Mouse (Mus musculus) c-Kit-positive CD71-positive TER-119-positive erythroid progenitor cells, embryonic 14.5 days (primary cell): ENCODE data around the gene Fam198a.
A peak's percentile ranks its signal among the peaks of the same experiment; 100 is the strongest.

Source experiments
- DNase-seq: peaks from one replicate; pipeline ENCODE4 v3.0.0-alpha.2; 2013; ENCODE audit warnings: low spot score

Fam198a gene

DNA sequence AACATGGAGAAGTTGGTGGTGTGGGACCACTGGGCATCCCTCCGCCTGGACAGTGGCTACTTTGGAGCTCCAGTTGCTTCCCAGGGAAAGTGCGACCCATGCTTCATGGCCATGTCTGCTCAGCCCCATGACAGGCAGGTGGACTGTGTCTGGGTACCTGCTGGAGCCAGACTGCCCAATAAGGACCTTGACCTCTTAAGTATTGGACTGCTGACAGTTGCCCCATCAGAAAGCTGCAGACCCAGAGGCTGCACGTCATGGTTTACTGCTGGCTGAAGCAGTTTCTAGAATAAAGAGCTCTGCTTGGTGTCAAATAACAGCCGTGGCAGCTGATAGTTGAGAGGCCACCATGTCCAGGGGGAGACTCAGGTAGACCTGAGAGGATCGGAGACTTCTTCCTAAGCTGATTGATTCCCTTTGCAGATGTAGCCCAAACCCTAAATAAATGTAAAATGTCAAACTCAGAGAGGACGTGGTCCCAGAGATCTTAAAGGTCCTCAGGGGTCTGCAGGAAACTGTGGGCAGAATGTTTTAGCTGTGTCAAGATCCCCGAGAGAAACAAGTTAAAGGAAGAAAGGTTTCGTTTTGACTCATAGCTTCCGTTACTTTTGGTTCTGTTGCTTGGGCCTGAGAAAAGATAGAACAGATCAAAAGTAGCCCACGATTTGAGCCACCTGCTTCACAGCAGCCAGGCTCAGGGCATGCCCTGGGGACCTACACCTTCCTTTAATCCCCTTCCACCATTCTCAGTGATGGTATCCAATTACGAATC is 24.0 kb upstream of the Fam198a start:
- no peak for DNase-seq

DNA sequence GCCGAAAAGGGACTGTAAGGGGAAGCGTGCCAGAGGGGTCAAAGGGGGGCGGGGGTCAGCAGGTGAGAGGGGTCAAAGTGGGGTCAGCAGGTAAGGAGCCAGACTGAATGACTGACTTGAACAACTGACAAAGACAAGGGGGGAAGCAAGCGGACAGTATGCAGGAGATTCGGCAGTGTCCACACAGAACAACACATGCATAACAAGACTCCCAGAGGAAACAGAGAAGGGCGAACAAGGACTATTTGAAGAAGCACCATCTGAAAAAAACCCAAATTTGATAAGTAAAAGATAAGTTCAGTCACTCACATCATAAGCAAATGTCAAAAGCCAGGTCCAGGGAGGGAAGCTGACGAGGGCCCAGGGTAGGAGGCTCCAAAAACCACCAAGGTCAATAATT is 23.1 kb upstream of the Fam198a start:
- DNase-seq: no peak

DNA sequence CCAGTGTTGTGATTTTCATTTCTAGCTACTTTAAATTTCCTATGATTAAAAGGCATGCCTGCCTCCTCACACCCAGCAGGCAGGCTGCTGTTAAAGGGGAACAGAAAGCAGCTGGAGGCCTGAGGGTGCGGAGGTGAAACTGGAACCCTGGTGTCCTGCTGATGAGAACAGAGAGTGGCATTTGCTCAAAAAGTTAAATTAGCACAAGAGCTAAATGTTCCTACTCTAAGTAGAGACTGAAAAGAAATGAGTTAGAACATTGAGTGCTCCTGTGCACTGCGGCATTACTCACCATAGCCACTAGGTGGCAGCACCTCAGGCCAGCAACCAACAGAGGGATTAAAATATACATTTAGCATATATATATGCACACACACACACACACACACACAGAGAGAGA is 22.3 kb upstream of the Fam198a start:
- DNase-seq: peak; percentile 48

DNA sequence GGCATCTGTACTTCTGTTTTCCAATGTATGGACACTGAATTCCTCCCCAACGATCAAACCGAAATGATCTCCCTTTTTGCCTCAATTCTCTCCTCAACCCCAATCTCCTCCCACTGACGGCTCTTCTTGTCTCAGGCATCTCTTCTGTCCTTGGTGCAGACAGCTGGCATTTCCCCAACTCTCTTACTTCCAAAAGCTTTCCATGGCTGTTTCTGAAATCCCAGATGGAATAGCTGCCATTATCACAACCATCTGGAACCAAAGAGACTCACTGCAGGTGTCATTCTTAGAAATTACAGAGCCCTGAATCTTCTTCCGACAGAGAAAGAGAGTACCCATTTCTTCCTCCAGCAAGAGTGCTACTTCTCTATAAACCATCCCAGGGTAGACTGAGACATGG is 15.9 kb upstream of the Fam198a start:
- DNase-seq: no peak

DNA sequence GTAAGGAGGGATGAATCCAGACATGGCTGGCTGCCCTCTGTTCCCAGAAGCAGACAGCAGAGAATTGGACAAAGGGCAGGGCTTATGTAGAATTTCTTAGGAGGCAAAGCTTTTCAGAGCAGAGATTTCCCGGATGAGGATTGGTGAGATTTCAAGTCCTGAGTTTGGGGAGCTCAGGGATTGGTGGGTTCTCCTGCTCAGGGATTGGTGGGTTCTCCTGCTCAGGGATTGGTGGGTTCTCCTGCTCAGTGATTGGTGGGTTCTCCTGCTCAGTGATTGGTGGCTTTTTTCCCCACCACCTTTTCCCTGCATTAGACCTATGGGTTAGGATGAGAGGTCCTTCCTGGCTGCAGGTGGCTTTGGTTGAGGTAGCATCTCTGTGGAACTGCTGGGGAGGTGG is 13.8 kb upstream of the Fam198a start:
- no peak for DNase-seq

DNA sequence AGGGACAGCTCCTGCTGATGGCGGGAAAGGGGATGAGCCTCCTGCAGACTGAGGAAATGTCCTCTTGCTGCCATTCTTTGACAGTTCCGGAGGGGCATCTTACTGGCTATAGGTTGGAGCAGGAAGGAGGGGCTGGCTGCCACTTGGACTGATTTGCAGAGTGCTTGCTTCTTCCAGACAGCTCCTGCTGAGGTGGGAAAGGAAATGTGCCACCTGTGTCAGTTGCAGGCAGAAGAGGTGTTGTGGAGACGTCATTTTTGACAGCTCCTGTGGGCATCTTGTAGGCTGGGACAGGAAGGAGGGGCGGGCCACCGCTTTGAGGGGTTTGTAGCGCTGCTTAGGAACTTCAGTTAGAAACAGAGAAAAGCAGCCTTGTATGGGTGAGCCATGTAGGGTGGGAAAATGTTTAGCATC is 13.3 kb upstream of the Fam198a start:
- no peak for DNase-seq

DNA sequence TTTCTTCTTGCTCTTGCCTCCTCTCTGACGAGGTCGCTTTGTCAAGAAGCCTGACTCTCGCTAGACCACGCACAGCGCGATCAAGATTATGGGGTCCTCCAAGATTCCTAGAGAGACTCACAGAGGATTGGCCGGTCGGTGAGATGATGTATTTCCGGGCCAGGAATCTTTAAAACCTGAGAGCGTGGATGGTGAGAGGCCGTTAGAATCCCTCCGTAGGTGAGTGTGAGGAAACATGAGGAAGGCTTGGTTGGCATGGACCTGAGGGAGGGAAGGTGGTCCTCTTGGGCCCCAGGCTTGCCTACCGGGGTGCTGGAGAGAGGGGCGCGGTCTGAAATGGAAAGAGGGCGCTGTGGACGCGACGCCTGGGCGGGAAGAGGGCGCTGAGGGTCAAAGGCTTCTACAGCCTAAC is 12.8 kb upstream of the Fam198a start:
- DNase-seq: peak; percentile 44

DNA sequence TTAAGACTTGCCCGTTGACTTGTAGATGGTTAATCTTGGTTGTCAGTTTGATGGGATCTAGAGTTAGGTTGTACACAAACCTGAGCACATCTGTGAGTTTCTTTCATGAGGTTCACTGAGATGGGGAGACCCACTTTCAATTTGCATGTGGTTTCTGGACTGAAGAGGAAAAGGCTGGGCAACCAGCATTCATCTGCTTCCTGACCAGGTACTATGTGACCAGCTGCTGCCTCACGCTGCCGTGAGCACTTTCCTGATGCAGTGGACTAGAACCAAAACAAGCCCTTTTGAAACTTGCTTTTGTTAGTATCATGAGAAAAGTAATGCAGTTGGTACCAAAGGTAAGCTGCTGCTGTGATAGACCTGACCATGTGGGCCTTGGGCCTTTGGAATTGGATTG is 7.8 kb upstream of the Fam198a start:
- DNase-seq: no peak

DNA sequence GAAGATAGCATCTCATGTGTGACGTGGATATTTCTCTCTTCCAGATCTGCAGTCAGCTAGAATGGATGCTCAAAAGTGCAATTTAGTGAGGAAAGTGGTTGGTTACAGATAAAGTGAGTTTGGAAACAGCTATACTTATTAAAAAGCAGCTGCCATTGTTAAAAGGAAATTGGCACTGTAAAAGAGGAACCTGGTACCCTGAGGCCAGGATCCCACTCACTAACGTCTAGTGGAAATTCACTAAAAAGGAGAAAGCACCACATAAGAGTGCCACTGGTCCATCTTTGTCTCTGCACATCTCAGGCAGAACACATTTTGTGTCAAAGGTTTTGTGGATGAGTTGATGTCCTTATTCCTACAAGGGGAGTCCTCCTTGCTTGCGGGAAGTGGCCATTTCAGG is 7.2 kb upstream of the Fam198a start:
- DNase-seq: no peak

DNA sequence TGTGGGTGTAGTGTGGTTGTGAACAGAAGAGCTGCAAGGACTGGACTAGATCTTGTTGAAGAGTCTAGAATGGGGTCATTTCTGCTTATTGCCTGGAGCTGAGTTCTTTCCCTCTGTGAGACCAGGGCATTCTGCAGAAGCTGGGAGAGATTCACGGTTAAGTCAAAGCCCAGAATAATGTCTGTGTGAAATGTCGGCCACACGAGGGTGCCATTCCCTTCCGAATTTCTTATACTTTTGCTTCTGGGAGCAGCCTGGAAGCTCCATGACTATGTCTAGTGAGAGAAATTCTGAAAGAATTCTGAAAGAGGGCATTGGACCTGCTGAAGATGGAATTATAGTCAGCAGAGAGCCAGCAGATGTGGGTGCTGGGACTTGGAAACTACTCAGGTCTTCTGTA is 3.0 kb upstream of the Fam198a start:
- no peak for DNase-seq

DNA sequence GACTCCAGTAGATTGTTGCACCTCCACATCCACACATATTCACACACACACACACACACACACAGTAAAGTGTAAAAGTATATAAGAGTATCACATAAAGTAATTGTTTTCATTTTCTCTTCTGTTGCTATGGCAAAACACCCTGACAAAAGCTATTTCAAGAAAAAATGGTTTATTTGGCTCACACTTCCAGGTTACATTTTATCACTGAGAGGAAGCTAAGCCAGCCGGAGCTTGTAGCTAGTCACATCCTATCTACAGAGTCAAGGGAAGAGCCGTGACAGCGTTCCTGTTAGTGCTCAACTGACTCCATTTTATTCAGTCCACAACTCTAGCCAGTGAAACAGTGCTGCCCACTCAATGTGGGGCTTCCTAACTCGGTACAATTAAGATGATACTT is 2.4 kb upstream of the Fam198a start:
- DNase-seq: no peak

DNA sequence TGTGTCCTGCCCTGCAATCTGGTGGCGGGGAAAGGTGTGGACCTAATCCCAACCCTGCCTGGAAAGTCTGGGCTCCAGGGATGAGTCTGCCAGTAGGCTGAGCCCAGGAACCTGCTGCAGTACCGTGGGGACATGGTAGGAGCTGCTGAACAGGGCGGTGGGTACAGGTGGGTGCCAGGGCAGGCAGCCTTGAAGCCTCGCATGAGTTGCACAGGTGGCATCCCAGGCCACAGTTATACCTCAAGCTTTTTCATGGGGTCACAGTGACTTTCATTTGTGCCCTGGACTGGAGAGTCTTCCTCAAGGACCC is 281 bp downstream of the Fam198a start:
- DNase-seq: no peak

DNA sequence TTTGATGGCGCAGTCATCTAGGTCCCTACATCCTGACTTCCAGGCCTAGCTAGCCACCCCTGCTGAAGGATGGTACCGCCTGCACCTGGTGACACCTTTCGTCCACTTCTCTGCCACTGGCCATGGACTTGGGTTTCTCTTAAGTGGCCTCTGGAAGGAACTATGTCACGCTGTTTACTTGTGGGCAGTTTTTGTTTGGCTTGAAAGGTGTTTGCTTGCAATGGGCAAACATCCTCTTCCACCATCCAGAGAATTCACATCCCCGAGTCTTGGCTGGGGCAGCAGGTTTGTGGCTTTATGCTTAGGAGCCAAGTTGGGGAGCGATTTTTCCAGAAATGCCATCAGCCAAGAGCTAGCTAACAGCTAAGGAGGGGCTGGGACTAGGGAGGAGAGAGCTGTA is 1.8 kb downstream of the Fam198a start:
- no peak for DNase-seq

DNA sequence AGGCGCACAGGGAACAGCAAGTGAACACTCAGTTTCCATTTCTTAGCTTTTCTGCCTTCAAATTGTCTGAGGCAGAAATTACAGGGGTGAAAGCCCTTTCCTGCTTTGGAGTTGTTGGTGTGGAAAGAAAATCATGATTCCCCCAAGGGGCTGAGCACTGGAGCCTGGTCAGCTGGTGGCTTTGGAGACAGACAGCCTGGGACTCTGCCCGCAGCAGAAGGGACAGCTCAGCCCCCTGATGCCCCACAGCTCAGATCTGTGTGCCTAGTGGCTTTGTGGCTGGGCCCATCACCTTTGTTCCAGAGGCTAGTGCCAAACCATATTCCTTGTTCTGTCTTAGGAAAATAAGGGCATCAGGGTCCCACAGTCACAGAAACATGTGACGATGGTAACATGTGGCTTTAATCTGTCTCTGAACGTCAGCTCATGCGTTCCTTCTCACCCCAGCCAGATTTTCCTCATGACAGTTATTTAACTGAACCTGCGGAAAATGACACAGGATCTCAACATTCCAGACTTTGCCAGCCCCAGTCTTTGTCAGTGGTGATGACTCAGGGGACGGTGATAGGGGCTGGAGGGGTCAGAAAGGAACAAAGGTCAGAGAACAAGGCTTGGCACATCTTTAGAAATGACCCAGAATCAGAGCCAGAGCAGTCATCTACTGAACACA is 9.3 kb downstream of the Fam198a start:
- no peak for DNase-seq

DNA sequence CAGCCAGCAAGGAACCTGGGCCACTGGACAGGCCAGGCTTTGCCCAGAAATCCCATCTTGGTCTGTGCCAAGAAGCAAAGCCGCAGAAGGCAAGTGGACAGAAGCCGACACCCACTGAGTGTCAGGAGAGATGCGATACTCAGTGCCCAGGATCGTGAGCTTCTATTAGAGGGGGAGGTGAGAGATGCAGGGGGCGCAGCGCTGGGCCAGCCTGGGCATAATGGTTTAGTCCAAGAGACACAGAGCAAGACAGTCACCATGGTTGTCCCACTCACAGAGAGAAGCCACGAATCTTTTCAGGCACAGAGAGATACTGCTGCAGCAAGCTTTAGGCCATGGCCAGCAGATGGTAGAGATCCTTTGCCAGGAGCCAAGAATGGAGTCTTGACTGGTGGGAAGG is 14.2 kb downstream of the Fam198a start:
- no peak for DNase-seq

DNA sequence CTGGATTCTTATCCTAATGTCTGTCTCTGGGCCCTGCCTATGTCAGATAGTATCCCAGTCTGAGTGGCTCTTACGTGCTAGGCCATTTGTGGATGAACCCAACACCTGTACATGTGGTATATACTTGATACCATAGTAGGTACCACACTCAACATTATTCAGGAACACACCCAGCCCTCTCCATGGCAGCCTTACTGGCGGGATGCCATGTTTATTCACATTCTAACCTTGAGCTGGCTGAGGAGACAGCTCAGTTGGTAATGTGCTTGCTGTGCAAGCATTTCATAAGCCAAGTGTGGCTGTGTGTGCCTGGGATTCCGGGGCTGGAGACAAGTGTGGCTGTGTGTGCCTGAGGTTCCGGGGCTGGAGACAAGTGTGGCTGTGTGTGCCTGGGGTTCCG is 17.5 kb downstream of the Fam198a start:
- DNase-seq: no peak

DNA sequence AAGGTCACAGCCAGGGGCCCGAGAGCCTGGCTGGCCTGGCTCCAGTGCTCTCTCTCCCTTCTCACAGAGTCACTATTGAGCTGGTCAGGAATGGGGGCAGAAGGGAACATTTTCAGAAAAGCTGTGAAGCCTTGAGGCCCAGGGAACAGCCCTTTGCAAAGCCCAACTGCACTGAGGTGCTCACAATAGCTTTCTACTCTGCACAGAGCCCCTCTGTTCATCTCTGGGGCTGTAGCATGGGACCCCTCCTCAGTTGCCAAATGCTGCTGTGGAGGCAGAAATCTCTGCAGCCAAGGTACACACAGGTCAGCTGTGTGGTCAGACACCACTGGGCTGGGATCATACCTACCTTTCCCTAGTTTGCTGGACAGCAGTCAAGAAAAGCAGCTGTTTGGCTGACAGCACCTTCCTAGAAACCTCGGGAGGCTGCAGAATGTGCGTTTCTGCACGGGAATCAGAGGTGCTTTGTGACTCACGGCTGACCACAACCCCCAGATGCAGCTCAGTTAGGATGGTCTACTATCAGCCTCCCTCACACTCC is 19.1 kb downstream of the Fam198a start:
- no peak for DNase-seq

DNA sequence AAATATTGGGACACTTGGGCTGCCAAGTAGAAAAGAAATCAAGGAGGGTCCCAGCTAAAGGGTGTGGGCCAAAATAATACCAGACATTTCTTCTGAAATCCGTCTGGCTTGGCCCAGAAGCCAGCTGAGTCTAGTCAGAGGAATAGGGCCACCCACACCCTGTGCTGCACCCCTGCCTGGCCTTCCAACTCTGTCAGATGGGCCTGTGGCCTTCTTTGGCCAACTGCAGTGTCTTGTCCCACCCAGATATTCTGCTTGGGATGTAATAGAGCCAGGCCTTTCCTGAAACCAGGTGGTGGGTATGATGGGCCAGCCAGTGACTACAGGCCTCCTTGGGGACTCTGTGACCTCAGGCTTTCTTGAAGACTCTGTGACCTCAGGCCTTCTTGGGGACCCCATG is 22.4 kb downstream of the Fam198a start:
- no peak for DNase-seq

DNA sequence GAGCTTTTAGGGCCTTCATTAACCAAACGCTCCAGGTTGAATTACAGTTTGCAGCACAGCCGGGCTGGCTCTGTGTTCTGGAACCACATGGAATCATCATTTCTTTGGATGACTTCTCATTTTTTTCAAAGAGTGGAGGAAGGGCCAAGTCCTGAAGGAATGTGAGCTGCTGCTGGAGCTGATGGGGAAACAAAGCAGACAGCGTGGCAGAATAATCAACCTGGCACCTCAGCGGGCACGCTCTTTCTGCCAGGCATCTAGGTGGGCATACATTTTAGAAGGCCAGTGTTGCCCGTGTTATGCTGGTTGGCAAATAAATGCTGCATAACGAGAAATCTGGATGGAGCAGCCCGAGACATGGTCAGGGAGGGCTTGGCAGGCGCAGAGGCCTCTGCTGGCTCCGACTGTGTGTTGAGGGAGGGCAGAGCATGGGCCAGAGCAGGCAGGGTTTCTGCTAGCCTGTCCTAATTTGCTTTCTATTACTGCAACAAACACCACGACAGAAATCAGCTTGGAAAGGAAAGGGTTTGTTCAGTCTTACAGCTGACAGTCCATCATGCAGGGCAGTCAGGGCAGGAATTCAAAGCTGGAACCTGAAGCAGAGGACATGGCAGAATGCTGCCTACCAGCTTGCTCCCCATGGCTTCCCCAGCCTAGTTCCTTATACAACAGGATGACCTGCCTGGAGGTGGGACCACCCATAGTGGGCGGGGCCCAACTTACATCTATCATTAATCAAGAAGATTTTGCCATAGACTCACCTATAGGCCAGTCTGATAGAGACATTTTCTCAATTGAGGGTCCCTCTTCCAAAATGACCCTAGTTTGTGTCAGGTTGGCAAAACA is 23.6 kb downstream of the Fam198a start:
- no peak for DNase-seq

DNA sequence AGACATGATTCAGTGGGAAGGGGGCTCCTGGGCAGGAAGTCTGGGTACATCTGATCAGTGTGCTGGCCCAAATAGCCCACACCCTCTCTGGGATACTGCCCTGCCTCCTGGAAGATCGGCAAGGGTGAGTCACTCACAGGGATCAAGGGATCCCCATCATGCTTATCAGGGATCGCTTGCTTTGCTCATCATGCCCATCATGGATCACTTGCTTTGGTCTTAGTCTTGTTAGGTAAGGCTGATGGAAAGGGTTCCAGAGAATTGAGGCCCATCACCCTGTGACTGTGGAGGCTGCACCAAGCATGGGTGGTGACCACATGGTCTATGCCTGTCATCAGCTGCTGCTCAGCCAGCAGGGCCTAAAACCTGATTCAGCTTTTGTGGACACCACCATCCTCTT is 24.5 kb downstream of the Fam198a start:
- no peak for DNase-seq

DNA sequence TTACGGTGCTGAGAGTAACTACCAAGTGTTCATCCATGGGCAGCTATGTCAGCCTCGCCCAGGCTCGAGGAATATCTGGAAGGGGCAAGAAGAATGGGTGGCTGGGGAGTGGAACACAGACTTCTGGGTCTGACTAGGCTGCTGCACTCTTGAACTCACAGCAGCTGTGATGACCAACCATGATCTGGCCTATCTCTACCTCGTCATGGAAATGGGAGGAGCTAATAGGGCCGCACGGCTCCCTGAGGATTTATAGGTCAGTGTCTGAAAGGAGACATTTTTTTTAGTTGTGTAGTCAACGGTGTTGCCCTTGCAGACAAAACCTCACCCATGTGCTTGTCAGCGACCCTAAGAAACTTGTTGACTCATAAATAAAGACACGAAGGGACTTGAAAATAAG is 30.3 kb downstream of the Fam198a start:
- DNase-seq: no peak

DNA sequence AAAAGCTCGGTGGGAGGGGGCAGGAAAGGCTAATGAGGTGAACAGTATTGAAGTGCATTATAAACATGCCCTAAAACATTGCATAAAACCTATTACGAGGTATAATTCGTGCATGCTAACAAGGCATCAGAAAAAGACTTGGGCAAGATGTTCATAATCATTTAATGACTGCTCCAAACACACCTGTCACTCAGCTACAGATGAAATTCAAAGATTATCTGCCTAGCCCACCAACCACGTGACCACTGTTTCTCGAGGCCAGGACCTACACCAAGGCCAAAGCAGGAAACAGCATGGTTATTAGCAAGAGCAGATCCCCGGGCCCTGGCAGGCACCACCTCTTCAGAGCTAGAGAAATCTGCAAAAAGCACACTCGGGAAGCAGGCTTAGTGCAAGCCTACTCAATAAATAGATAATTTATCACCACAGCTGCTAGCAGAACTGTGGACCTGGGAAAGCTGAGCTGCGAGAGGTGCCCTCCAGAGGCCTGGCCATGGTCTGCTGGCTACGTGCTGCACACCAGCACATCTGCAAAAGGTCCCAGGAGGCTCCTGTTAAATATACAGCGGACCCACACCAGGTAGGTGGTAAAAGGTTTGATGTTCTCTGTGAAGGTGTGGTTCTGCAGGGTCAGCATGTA is 30.8 kb downstream of the Fam198a start:
- DNase-seq: no peak
